Mouse (Mus musculus): ENCODE results near the gene Acss1.

DNA sequence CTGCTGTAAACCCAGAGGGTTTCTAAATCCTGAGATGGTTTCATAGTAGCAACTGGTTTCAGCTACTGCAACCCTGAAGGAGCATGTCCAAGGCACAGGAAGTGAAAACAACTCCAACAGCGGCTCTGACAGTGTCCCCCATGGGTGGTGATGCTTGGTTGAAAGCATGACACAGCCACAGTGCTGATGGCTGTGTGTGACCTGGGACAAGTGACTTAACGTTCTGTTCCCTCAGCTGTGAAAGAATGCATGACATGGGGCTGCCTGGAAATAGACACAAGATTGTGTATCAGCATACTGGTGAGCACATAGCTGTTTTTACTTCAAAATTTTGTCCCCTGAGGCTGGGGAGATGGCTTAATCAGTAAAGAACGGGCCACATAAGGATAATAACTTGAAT, 46.6 kb downstream of the Acss1 start:
- TF ChIP-seq POLR2A (IDR thresholded peaks at IDR 0.05; ENCODE audit: low read depth, low read length) (no peak), CTCF (IDR thresholded peaks at IDR 0.05; ENCODE audit: borderline replicate concordance, insufficient read depth, low read length) (no peak)

Data from embryonic fibroblast, embryonic 13.5 days (primary cell).